In the genomic region with DNA sequence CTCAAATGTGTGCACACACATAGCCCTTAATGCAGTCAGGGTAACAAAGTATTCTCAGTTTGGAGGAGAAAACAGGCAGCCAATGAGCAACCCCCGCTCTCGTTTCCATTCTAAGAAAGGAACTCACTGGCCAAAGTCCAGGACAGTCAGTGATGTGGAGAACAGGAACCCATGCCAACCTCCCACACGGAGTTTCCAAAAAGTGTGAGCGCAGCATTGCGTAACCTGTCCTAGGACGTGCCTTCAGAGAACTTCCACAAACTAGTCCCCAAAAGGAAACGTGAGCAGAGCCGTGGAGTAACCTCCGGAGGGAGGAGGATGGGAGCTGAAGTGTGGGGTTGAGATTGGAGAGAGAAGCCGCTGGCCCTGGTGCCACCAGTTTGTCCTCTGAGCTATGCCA, we compare ENCODE assay signal across 11 mouse cellular contexts. TPM values are rescaled to one million over a fixed set of nuclear protein-coding genes. Genes with fewer than 3 reads are reported as not detected.
DNase-seq lines count a peak whose midpoint lies in the region; ATAC-seq and TF ChIP-seq lines count a peak whose summit lies in the region.
"Had no signal": no experiment of that assay in that cellular context is flagged by ENCODE, and none has a peak within 500 bp of the region (broad histone marks: within the 10 kb centered on the region; RNA-seq: fewer than 3 reads in every experiment).

No protein-coding gene starts in this region.

- no peak overlapping the region for H3K9ac ChIP-seq in heart, adult 2 months (ENCODE audit: low read depth, low read length)
- no peak overlapping the region for H3K9ac ChIP-seq in heart, embryonic 12.5 days
- H3K9ac ChIP-seq in liver, embryonic 16.5 days (ENCODE audit: low read depth, low read length), result no peak overlapping the region
- H3K9ac ChIP-seq: embryonic facial prominence, embryonic 13.5 days; neural tube, embryonic 12.5 days had no signal

- H3K27ac ChIP-seq in heart, adult 2 months, result peak overlapping the region; percentile 53
- no peak overlapping the region for H3K27ac ChIP-seq in heart, embryonic 12.5 days (ENCODE audit: poor library complexity, severe bottlenecking)
- peak overlapping the region; percentile 48 for H3K27ac ChIP-seq in liver, embryonic 16.5 days (ENCODE audit: low read length)
- H3K27ac ChIP-seq in small intestine, adult 2 months (ENCODE audit: insufficient read depth, low read depth, low read length), result peak overlapping the region; percentile 81
- H3K27ac ChIP-seq: embryonic facial prominence, embryonic 13.5 days; neural tube, embryonic 12.5 days had no signal

- H3K4me2 ChIP-seq in heart, embryonic 12.5 days, result no peak overlapping the region
- H3K4me2 ChIP-seq in liver, embryonic 16.5 days (ENCODE audit: low read depth, low read length), result no peak overlapping the region
- H3K4me2 ChIP-seq: embryonic facial prominence, embryonic 13.5 days; neural tube, embryonic 12.5 days had no signal

- TF ChIP-seq CTCF in heart, adult 2 months (IDR thresholded peaks at IDR 0.05), result no peak
- TF ChIP-seq CTCF in small intestine, adult 2 months (IDR thresholded peaks at IDR 0.05; ENCODE audit: extremely low read depth, insufficient read length, insufficient replicate concordance, low read depth, low read length), result no peak

- WGBS in heart, adult 2 months, result 10% methylated on average over 10 of the region's 10 CpGs
- 52% methylated on average over 10 of the region's 10 CpGs for WGBS in heart, embryonic 12.5 days
- WGBS in liver, embryonic 16.5 days (ENCODE audit: insufficient replicate concordance), result 40% methylated on average over 10 of the region's 10 CpGs
- 11% methylated on average over 10 of the region's 10 CpGs for WGBS in small intestine, adult 2 months

- H3K36me3 ChIP-seq in heart, adult 2 months (ENCODE audit: control insufficient read depth, insufficient read depth, low read length), result no peaks in the 10 kb centered on the region
- H3K36me3 ChIP-seq in heart, embryonic 12.5 days, result no peaks in the 10 kb centered on the region
- H3K36me3 ChIP-seq in liver, embryonic 16.5 days (ENCODE audit: control insufficient read depth, insufficient read depth), result no peaks in the 10 kb centered on the region
- H3K36me3 ChIP-seq in small intestine, adult 2 months (ENCODE audit: control insufficient read depth, insufficient read depth, low read length), result no peaks in the 10 kb centered on the region
- H3K36me3 ChIP-seq: embryonic facial prominence, embryonic 13.5 days; neural tube, embryonic 12.5 days had no signal

- intact Hi-C loops in heart, adult 2 months (cut with DNase I), result no loop called here

- no peaks in the 10 kb centered on the region for H3K9me3 ChIP-seq in heart, embryonic 12.5 days (replicated peaks)
- no peaks in the 10 kb centered on the region for H3K9me3 ChIP-seq in liver, embryonic 16.5 days (replicated peaks; ENCODE audit: control insufficient read depth, low read length)
- H3K9me3 ChIP-seq: embryonic facial prominence, embryonic 13.5 days; neural tube, embryonic 12.5 days had no signal

- H3K4me1 ChIP-seq in heart, adult 2 months (ENCODE audit: control insufficient read depth, insufficient read depth, low read length), result peaks cover 16% of the 10 kb centered on the region
- peaks cover 54% of the 10 kb centered on the region for H3K4me1 ChIP-seq in heart, embryonic 12.5 days (replicated peaks)
- no peaks in the 10 kb centered on the region; the same call in none of the 2 replicates for H3K4me1 ChIP-seq in liver, embryonic 16.5 days (ENCODE audit: control insufficient read depth, low read depth, low read length)
- peaks cover 30% of the 10 kb centered on the region; the same call in 1 of the 2 replicates for H3K4me1 ChIP-seq in small intestine, adult 2 months (ENCODE audit: control insufficient read depth, insufficient read depth, insufficient read length, low read length)

- no peak overlapping the region for H3K4me3 ChIP-seq in heart, adult 2 months
- no peak overlapping the region for H3K4me3 ChIP-seq in heart, embryonic 12.5 days
- H3K4me3 ChIP-seq in liver, embryonic 16.5 days (ENCODE audit: low read depth, low read length), result no peak overlapping the region
- no peak overlapping the region for H3K4me3 ChIP-seq in small intestine, adult 2 months (ENCODE audit: low read depth, low read length)
- H3K4me3 ChIP-seq: embryonic facial prominence, embryonic 13.5 days; neural tube, embryonic 12.5 days had no signal

- no peaks in the 10 kb centered on the region for H3K27me3 ChIP-seq in heart, adult 2 months (ENCODE audit: control insufficient read depth, insufficient read depth, low read length)
- H3K27me3 ChIP-seq in heart, embryonic 12.5 days (replicated peaks), result no peaks in the 10 kb centered on the region
- no peaks in the 10 kb centered on the region for H3K27me3 ChIP-seq in liver, embryonic 16.5 days (ENCODE audit: control insufficient read depth, insufficient read depth, low read depth, low read length)
- no peaks in the 10 kb centered on the region for H3K27me3 ChIP-seq in small intestine, adult 2 months (ENCODE audit: control insufficient read depth, insufficient read depth, low read length)
- H3K27me3 ChIP-seq: embryonic facial prominence, embryonic 13.5 days; neural tube, embryonic 12.5 days had no signal

- ATAC-seq in heart, embryonic 12.5 days (ENCODE audit: insufficient number of reproducible peaks, low FRiP score), result no peak
- ATAC-seq in liver, embryonic 16.5 days (ENCODE audit: low read depth), result peak; percentile 49

- peak; percentile 77 to 88 for DNase-seq in heart, adult 2 months
- peak; percentile 51 to 64 for DNase-seq in frontal cortex, postnatal 25 days (ENCODE audit: low spot score in 2 of 2)
- peak; percentile 92 for DNase-seq in kidney, adult 18-20 months
- DNase-seq in natural killer cell, adult 2 months (ENCODE audit: low spot score in 2 of 2), result no peak
- DNase-seq in spleen, postnatal 10 days (ENCODE audit: low spot score in 2 of 2), result no peak

- H3K79me2 ChIP-seq in heart, adult 2 months (replicated peaks; ENCODE audit: control insufficient read depth, insufficient read depth, low read length), result no peaks in the 10 kb centered on the region

- TF ChIP-seq POLR2A in heart, adult 2 months (IDR thresholded peaks at IDR 0.05; ENCODE audit: insufficient read depth, low read depth, low read length), result no peak
- no peak for TF ChIP-seq POLR2A in small intestine, adult 2 months (IDR thresholded peaks at IDR 0.05; ENCODE audit: low read depth, low read length)

- TF ChIP-seq EP300 in heart, adult 2 months (IDR thresholded peaks at IDR 0.05; ENCODE audit: insufficient read depth, low read depth, low read length), result peak; percentile 90

RNA-seq across cellular contexts. Expression of gene Sys1, which starts 1.9 kb away (rescaled TPM):
- total RNA-seq in heart, adult 2 months (2021), result 10 to 100 TPM; 21.1 to 26.4 TPM
- polyA plus RNA-seq in heart, adult 2 months (2012; rRNA removed), result 52.0 and 55.0 TPM in 2 replicates
- 36.4 and 40.3 TPM in 2 replicates for polyA plus RNA-seq in heart, embryonic 12.5 days (2016; fragmentation: Nextera tagmentation; extraction: Ambion mirVana)
- 24.5 and 24.8 TPM in 2 replicates for polyA plus RNA-seq in liver, embryonic 16.5 days (2015; fragmentation: Nextera tagmentation; extraction: Ambion mirVana)
- 187 and 276 TPM in 2 replicates for polyA plus RNA-seq in small intestine, adult 2 months (2012; rRNA removed)

RNA-seq across cellular contexts. Expression of gene Gm20458, which starts 5.9 kb away (rescaled TPM):
- 1 to 10 TPM; 8.0 to 9.2 TPM for total RNA-seq in heart, adult 2 months (2021)
- 7.8 and 17.2 TPM in 2 replicates for polyA plus RNA-seq in heart, adult 2 months (2012; rRNA removed)
- 11.8 and 16.9 TPM in 2 replicates for polyA plus RNA-seq in heart, embryonic 12.5 days (2016; fragmentation: Nextera tagmentation; extraction: Ambion mirVana)
- 4.6 and 5.6 TPM in 2 replicates for polyA plus RNA-seq in liver, embryonic 16.5 days (2015; fragmentation: Nextera tagmentation; extraction: Ambion mirVana)
- polyA plus RNA-seq in small intestine, adult 2 months (2012; rRNA removed), result 35.0 and 79.8 TPM in 2 replicates

RNA-seq across cellular contexts. Expression of gene Sdc4, which starts 11.2 kb away (rescaled TPM):
- 10 to 100 TPM; 20.2 to 26.0 TPM for total RNA-seq in heart, adult 2 months (2021)
- polyA plus RNA-seq in heart, adult 2 months (2012; rRNA removed), result 14.7 and 15.5 TPM in 2 replicates
- 40.1 and 40.6 TPM in 2 replicates for polyA plus RNA-seq in heart, embryonic 12.5 days (2016; fragmentation: Nextera tagmentation; extraction: Ambion mirVana)
- 70.1 and 72.5 TPM in 2 replicates for polyA plus RNA-seq in liver, embryonic 16.5 days (2015; fragmentation: Nextera tagmentation; extraction: Ambion mirVana)
- 21.3 and 52.2 TPM in 2 replicates for polyA plus RNA-seq in small intestine, adult 2 months (2012; rRNA removed)

RNA-seq across cellular contexts. Expression of gene Trp53tg5, which starts 18.7 kb away (rescaled TPM):
- not detected for total RNA-seq in heart, adult 2 months (2021)
- polyA plus RNA-seq in heart, adult 2 months (2012; rRNA removed), result not detected in 2 replicates
- polyA plus RNA-seq in heart, embryonic 12.5 days (2016; fragmentation: Nextera tagmentation; extraction: Ambion mirVana), result 0.19 TPM in 1 of 2 replicates, not detected in the other
- not detected in 2 replicates for polyA plus RNA-seq in liver, embryonic 16.5 days (2015; fragmentation: Nextera tagmentation; extraction: Ambion mirVana)
- polyA plus RNA-seq in small intestine, adult 2 months (2012; rRNA removed), result not detected in 2 replicates
- total RNA-seq: CH12.LX had no signal
- polyA plus RNA-seq: embryonic facial prominence, embryonic 13.5 days; neural tube, embryonic 12.5 days had no signal

RNA-seq across cellular contexts. Expression of gene Dbndd2, which starts 31.1 kb away (rescaled TPM):
- total RNA-seq in heart, adult 2 months (2021), result 10 to 100 TPM in 1 of 2 experiments, 1 to 10 TPM in 1; 8.0 to 10.3 TPM
- polyA plus RNA-seq in heart, adult 2 months (2012; rRNA removed), result 17.9 and 31.9 TPM in 2 replicates
- polyA plus RNA-seq in heart, embryonic 12.5 days (2016; fragmentation: Nextera tagmentation; extraction: Ambion mirVana), result 7.3 and 11.3 TPM in 2 replicates
- polyA plus RNA-seq in liver, embryonic 16.5 days (2015; fragmentation: Nextera tagmentation; extraction: Ambion mirVana), result 1.5 and 2.7 TPM in 2 replicates
- 38.4 and 61.6 TPM in 2 replicates for polyA plus RNA-seq in small intestine, adult 2 months (2012; rRNA removed)

Comparison
In these comparisons a context has a peak if more than half of its experiments do, and no peak if none do; other contexts are left out.
1. DNase-seq: peak in heart, adult 2 months (2 of 2), frontal cortex, postnatal 25 days (2 of 2) and kidney, adult 18-20 months (single experiment); none in natural killer cell, adult 2 months (0 of 2) and spleen, postnatal 10 days (0 of 2).